In the genomic region with DNA sequence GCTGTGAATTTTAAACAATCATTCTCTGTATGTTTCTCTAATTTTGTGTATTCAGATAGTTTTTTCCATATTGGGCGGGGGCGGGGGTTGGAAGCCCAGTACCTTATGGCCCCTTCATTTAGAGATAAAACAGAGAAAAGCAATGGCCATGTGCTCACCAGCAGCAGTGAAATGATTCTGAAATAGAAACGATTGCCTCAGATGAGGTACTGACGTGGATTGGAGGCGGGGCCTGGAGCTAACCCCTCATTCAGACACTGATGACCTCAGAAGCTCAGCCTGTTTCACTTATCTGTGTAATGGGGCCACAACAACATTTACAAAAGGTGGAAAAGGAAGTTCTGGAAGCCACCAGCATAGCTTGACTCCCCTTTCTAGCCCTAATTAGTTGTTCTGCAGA, we compare ENCODE assay signal across 10 mouse cellular contexts.
DNase-seq lines count a peak whose midpoint lies in the region; ATAC-seq and TF ChIP-seq lines count a peak whose summit lies in the region.
"Had no signal": no experiment of that assay in that cellular context is flagged by ENCODE, and none has a peak within 500 bp of the region (broad histone marks: within the 10 kb centered on the region; RNA-seq: fewer than 3 reads in every experiment).

No protein-coding gene starts in this region.

- H3K9ac ChIP-seq in forebrain, embryonic 13.5 days, result no peak overlapping the region
- H3K9ac ChIP-seq in intestine, postnatal 0 days (ENCODE audit: low read depth, low read length), result no peak overlapping the region
- H3K9ac ChIP-seq: heart, embryonic 15.5 days; liver, postnatal 0 days had no signal

- H3K9me3 ChIP-seq in forebrain, embryonic 13.5 days (replicated peaks), result no peaks in the 10 kb centered on the region
- no peaks in the 10 kb centered on the region for H3K9me3 ChIP-seq in intestine, postnatal 0 days (ENCODE audit: control insufficient read depth)
- H3K9me3 ChIP-seq: heart, embryonic 15.5 days had no signal

- intact Hi-C loops in gastrocnemius, adult 2 months (cut with DNase I), result no loop called here

- peak; percentile 56 for ATAC-seq in forebrain, embryonic 13.5 days
- no peak for ATAC-seq in intestine, postnatal 0 days
- ATAC-seq: liver, postnatal 0 days had no signal

- 0 out of 2 replicates have a peak overlapping the region, but pooled peaks have one; percentile 2 for H3K4me3 ChIP-seq in forebrain, embryonic 13.5 days
- no peak overlapping the region for H3K4me3 ChIP-seq in gastrocnemius, adult 2 months
- no peak overlapping the region for H3K4me3 ChIP-seq in intestine, postnatal 0 days (ENCODE audit: low read depth, low read length)
- H3K4me3 ChIP-seq: heart, embryonic 15.5 days had no signal

- peak; percentile 55 for DNase-seq in layer of hippocampus, adult 9-11 months
- DNase-seq in layer of hippocampus, adult 11-12 months (ENCODE audit: low spot score), result no peak
- peak; percentile 70 for DNase-seq in mesoderm, embryonic 11.5 days (ENCODE audit: low read depth, low spot score)
- DNase-seq in retina, postnatal 1 day, result peak; percentile 82
- no peak for DNase-seq in gastrocnemius, adult 2 months
- DNase-seq in kidney, postnatal 4 days, result no peak
- DNase-seq: liver, postnatal 0 days had no signal

- TF ChIP-seq CTCF in gastrocnemius, adult 2 months (IDR thresholded peaks at IDR 0.05), result no peak
- TF ChIP-seq CTCF in intestine, postnatal 0 days (IDR thresholded peaks at IDR 0.05; ENCODE audit: low read depth), result no peak

- H3K4me2 ChIP-seq in forebrain, embryonic 13.5 days, result peak overlapping the region; percentile 46
- no peak overlapping the region for H3K4me2 ChIP-seq in intestine, postnatal 0 days (replicated peaks; ENCODE audit: low read depth)
- H3K4me2 ChIP-seq: heart, embryonic 15.5 days had no signal

- peak overlapping the region; percentile 65; the same call in 1 of the 2 replicates for H3K27ac ChIP-seq in forebrain, embryonic 13.5 days
- H3K27ac ChIP-seq in gastrocnemius, adult 2 months, result no peak overlapping the region
- no peak overlapping the region for H3K27ac ChIP-seq in intestine, postnatal 0 days (ENCODE audit: low read depth, low read length)
- H3K27ac ChIP-seq: heart, embryonic 15.5 days had no signal

- peaks cover 75% of the 10 kb centered on the region for H3K27me3 ChIP-seq in forebrain, embryonic 13.5 days
- H3K27me3 ChIP-seq in intestine, postnatal 0 days (replicated peaks; ENCODE audit: control insufficient read depth, insufficient read depth, low read length), result no peaks in the 10 kb centered on the region

- WGBS in forebrain, embryonic 13.5 days, result 4% methylated on average over 5 of the region's 5 CpGs
- 41% methylated on average over 5 of the region's 5 CpGs for whole genome bisulfite sequencing in intestine, postnatal 0 days

- H3K36me3 ChIP-seq in forebrain, embryonic 13.5 days (ENCODE audit: poor library complexity, severe bottlenecking), result no peaks in the 10 kb centered on the region
- H3K36me3 ChIP-seq in intestine, postnatal 0 days (ENCODE audit: control insufficient read depth, insufficient read depth), result no peaks in the 10 kb centered on the region
- H3K36me3 ChIP-seq: heart, embryonic 15.5 days had no signal

- peaks cover 54% of the 10 kb centered on the region for H3K4me1 ChIP-seq in forebrain, embryonic 13.5 days
- H3K4me1 ChIP-seq in intestine, postnatal 0 days (replicated peaks; ENCODE audit: control insufficient read depth, insufficient read depth, low read length), result no peaks in the 10 kb centered on the region

Comparison
In these comparisons a context has a peak if more than half of its experiments do, and no peak if none do; other contexts are left out.
1. DNase-seq: peak in layer of hippocampus, adult 9-11 months (single experiment), mesoderm, embryonic 11.5 days (single experiment) and retina, postnatal 1 day (single experiment); none in layer of hippocampus, adult 11-12 months (single experiment), gastrocnemius, adult 2 months (single experiment) and kidney, postnatal 4 days (0 of 2).